Mouse (Mus musculus): ENCODE measurements around the gene Hist1h2ao. TPM values are rescaled to one million over a fixed set of nuclear protein-coding genes. Genes with fewer than 3 reads are reported as not detected.
"Not testable (repeated sequence)": the region's sequence is repeated elsewhere in the genome, so short reads cannot be mapped to it uniquely, and the experiment has no call there.

The Hist1h2ao gene
- polyA plus RNA-seq, 1 experiment from 2014 or later, result 0.95 TPM

GRCm38 (mm10) chr13:21787760-21788593 lies 22.3 kb upstream of the Hist1h2ao start:
- Histone ChIP-seq H3K4me2 (replicated peaks; ENCODE audit: low read depth) (peak overlapping the region; percentile 35), H3K4me3 (ENCODE audit: low read depth, low read length) (no peak overlapping the region), H3K9ac (ENCODE audit: low read length) (no peak overlapping the region), H3K9me3 (ENCODE audit: control insufficient read depth, low read length) (no peaks in the 10 kb centered on the region), H3K4me1 (replicated peaks; ENCODE audit: control insufficient read depth, insufficient read depth) (no peaks in the 10 kb centered on the region), H3K27ac (replicated peaks) (peak overlapping the region; percentile 53; the same call in 1 of the 2 replicates), H3K36me3 (ENCODE audit: control insufficient read depth, insufficient read depth, low read length) (no peaks in the 10 kb centered on the region), H3K27me3 (ENCODE audit: control insufficient read depth, insufficient read depth, low read length) (no peaks in the 10 kb centered on the region)
- 32% methylated on average over 13 of the region's 21 CpGs for WGBS
- ATAC-seq (ENCODE audit: low FRiP score, low TSS enrichment), result peak; percentile 50
- no peak for TF ChIP-seq EP300 (optimal IDR thresholded peaks at IDR 0.05)
- TF ChIP-seq CTCF (IDR thresholded peaks at IDR 0.05; ENCODE audit: low read depth), result no peak
- DNase-seq (ENCODE audit: low spot score), result no peak

- Histone ChIP-seq H3K27ac (replicated peaks) (no peak overlapping the region), H3K9ac (ENCODE audit: low read length) (no peak overlapping the region), H3K4me2 (replicated peaks; ENCODE audit: low read depth) (no peak overlapping the region), H3K4me1 (replicated peaks; ENCODE audit: control insufficient read depth, insufficient read depth) (no peaks in the 10 kb centered on the region), H3K36me3 (ENCODE audit: control insufficient read depth, insufficient read depth, low read length) (no peaks in the 10 kb centered on the region), H3K4me3 (ENCODE audit: low read depth, low read length) (no peak overlapping the region), H3K9me3 (ENCODE audit: control insufficient read depth, low read length) (no peaks in the 10 kb centered on the region), H3K27me3 (ENCODE audit: control insufficient read depth, insufficient read depth, low read length) (no peaks in the 10 kb centered on the region)
- TF ChIP-seq CTCF (IDR thresholded peaks at IDR 0.05; ENCODE audit: low read depth) (no peak), EP300 (optimal IDR thresholded peaks at IDR 0.05) (no peak)
- DNase-seq (ENCODE audit: low spot score) (no peak), ATAC-seq (ENCODE audit: low FRiP score, low TSS enrichment) (no peak)
- 63% methylated on average over 6 of the region's 6 CpGs for WGBS
Measured at GRCm38 (mm10) chr13:21789925-21790324, 20.3 kb upstream of the Hist1h2ao start.

- WGBS, result 13% methylated on average over 16 of the region's 18 CpGs
- Histone ChIP-seq H3K27ac (replicated peaks) (no peak overlapping the region), H3K27me3 (ENCODE audit: control insufficient read depth, insufficient read depth, low read length) (no peaks in the 10 kb centered on the region), H3K4me3 (ENCODE audit: low read depth, low read length) (0 out of 2 replicates have a peak overlapping the region, but pooled peaks have one; percentile 1), H3K36me3 (ENCODE audit: control insufficient read depth, insufficient read depth, low read length) (no peaks in the 10 kb centered on the region), H3K9ac (ENCODE audit: low read length) (no peak overlapping the region; the same call in 1 of the 2 replicates), H3K4me2 (replicated peaks; ENCODE audit: low read depth) (peak overlapping the region; percentile 34), H3K9me3 (ENCODE audit: control insufficient read depth, low read length) (no peaks in the 10 kb centered on the region), H3K4me1 (replicated peaks; ENCODE audit: control insufficient read depth, insufficient read depth) (no peaks in the 10 kb centered on the region)
- ATAC-seq (ENCODE audit: low FRiP score, low TSS enrichment) (no peak), DNase-seq (ENCODE audit: low spot score) (peak; percentile 22)
- TF ChIP-seq EP300 (optimal IDR thresholded peaks at IDR 0.05), result no peak
- no peak for TF ChIP-seq CTCF (IDR thresholded peaks at IDR 0.05; ENCODE audit: low read depth)
Measured at GRCm38 (mm10) chr13:21790601-21791283, 19.5 kb upstream of the Hist1h2ao start.

GRCm38 (mm10) chr13:21795584-21795983 lies 14.7 kb upstream of the Hist1h2ao start:
- H3K4me2 ChIP-seq (replicated peaks; ENCODE audit: low read depth), result no peak overlapping the region
- no peaks in the 10 kb centered on the region for H3K36me3 ChIP-seq (ENCODE audit: control insufficient read depth, insufficient read depth, low read length)
- H3K9ac ChIP-seq (ENCODE audit: low read length), result no peak overlapping the region
- ATAC-seq (ENCODE audit: low FRiP score, low TSS enrichment) (no peak), DNase-seq (ENCODE audit: low spot score) (no peak)
- no peak overlapping the region for H3K27ac ChIP-seq (replicated peaks)
- H3K27me3 ChIP-seq (ENCODE audit: control insufficient read depth, insufficient read depth, low read length), result no peaks in the 10 kb centered on the region
- H3K4me1 ChIP-seq (replicated peaks; ENCODE audit: control insufficient read depth, insufficient read depth), result no peaks in the 10 kb centered on the region
- H3K4me3 ChIP-seq (ENCODE audit: low read depth, low read length), result no peak overlapping the region
- 91% methylated on average over 7 of the region's 7 CpGs for WGBS
- TF ChIP-seq EP300 (optimal IDR thresholded peaks at IDR 0.05) (no peak), CTCF (IDR thresholded peaks at IDR 0.05; ENCODE audit: low read depth) (no peak)
- no peaks in the 10 kb centered on the region for H3K9me3 ChIP-seq (ENCODE audit: control insufficient read depth, low read length)

- not testable (repeated sequence) for H3K36me3 ChIP-seq (ENCODE audit: control insufficient read depth, insufficient read depth, low read length); H3K9me3 ChIP-seq (ENCODE audit: control insufficient read depth, low read length); H3K4me3 ChIP-seq (ENCODE audit: low read depth, low read length); DNase-seq (ENCODE audit: low spot score); H3K27me3 ChIP-seq (ENCODE audit: control insufficient read depth, insufficient read depth, low read length); H3K4me1 ChIP-seq (replicated peaks; ENCODE audit: control insufficient read depth, insufficient read depth); H3K27ac ChIP-seq (replicated peaks); H3K4me2 ChIP-seq (replicated peaks; ENCODE audit: low read depth); ATAC-seq (ENCODE audit: low FRiP score, low TSS enrichment); H3K9ac ChIP-seq (ENCODE audit: low read length)
Measured at GRCm38 (mm10) chr13:21797163-21797562, 13.1 kb upstream of the Hist1h2ao start.

- peak; percentile 82 for ATAC-seq (ENCODE audit: low FRiP score, low TSS enrichment)
- H3K4me1 ChIP-seq (replicated peaks; ENCODE audit: control insufficient read depth, insufficient read depth); H3K9ac ChIP-seq (ENCODE audit: low read length); H3K27me3 ChIP-seq (ENCODE audit: control insufficient read depth, insufficient read depth, low read length); H3K4me2 ChIP-seq (replicated peaks; ENCODE audit: low read depth); H3K4me3 ChIP-seq (ENCODE audit: low read depth, low read length); H3K36me3 ChIP-seq (ENCODE audit: control insufficient read depth, insufficient read depth, low read length); H3K27ac ChIP-seq (replicated peaks); H3K9me3 ChIP-seq (ENCODE audit: control insufficient read depth, low read length); DNase-seq (ENCODE audit: low spot score): not testable (repeated sequence)
- no CpG with 5 or more reads among the region's 4 CpGs for WGBS
Measured at GRCm38 (mm10) chr13:21803058-21803457, 7.2 kb upstream of the Hist1h2ao start.

- H3K4me1 ChIP-seq (replicated peaks; ENCODE audit: control insufficient read depth, insufficient read depth); H3K9me3 ChIP-seq (ENCODE audit: control insufficient read depth, low read length); H3K27ac ChIP-seq (replicated peaks); DNase-seq (ENCODE audit: low spot score); H3K4me2 ChIP-seq (replicated peaks; ENCODE audit: low read depth); H3K4me3 ChIP-seq (ENCODE audit: low read depth, low read length); H3K27me3 ChIP-seq (ENCODE audit: control insufficient read depth, insufficient read depth, low read length); H3K36me3 ChIP-seq (ENCODE audit: control insufficient read depth, insufficient read depth, low read length); H3K9ac ChIP-seq (ENCODE audit: low read length): not testable (repeated sequence)
- ATAC-seq (ENCODE audit: low FRiP score, low TSS enrichment), result peak; percentile 14; the same call in 1 of the 2 replicates
- WGBS, result no CpG with 5 or more reads among the region's 8 CpGs
Measured at GRCm38 (mm10) chr13:21811074-21811473, 809 bp downstream of the Hist1h2ao start.

- not testable (repeated sequence) for DNase-seq (ENCODE audit: low spot score); H3K4me1 ChIP-seq (replicated peaks; ENCODE audit: control insufficient read depth, insufficient read depth); H3K36me3 ChIP-seq (ENCODE audit: control insufficient read depth, insufficient read depth, low read length); H3K27me3 ChIP-seq (ENCODE audit: control insufficient read depth, insufficient read depth, low read length); H3K4me3 ChIP-seq (ENCODE audit: low read depth, low read length); H3K9me3 ChIP-seq (ENCODE audit: control insufficient read depth, low read length); H3K27ac ChIP-seq (replicated peaks); H3K4me2 ChIP-seq (replicated peaks; ENCODE audit: low read depth); H3K9ac ChIP-seq (ENCODE audit: low read length)
- peak; percentile 53 for ATAC-seq (ENCODE audit: low FRiP score, low TSS enrichment)
- WGBS, result no CpG with 5 or more reads among the region's 24 CpGs
Measured at GRCm38 (mm10) chr13:21811539-21811938, 1.3 kb downstream of the Hist1h2ao start, which contains the start of gene Hist1h4m. Gene Hist1h4m, plus strand, starts transcription at chr13:21811746.

All from stomach, postnatal 0 days (tissue).